Mouse (Mus musculus) lung, postnatal 0 days (tissue): ENCODE results near the gene Ctsz.

Experiments used
- CTCF ChIP-seq: IDR thresholded peaks from 2 replicates; pipeline ENCODE4 v1.5.1; 2016; ENCODE audit warnings: antibody characterized with exemption, mild to moderate bottlenecking
- EP300 ChIP-seq: IDR thresholded peaks from 2 replicates; pipeline ENCODE4 v1.6.1; 2016; ENCODE audit warnings: antibody characterized with exemption, mild to moderate bottlenecking, control low read depth

- peak; percentile 67 for TF ChIP-seq EP300
- TF ChIP-seq CTCF = no peak
Measured at GRCm38 (mm10) chr2:174437697-174437982, 1.2 kb downstream of the Ctsz start.
